Mouse (Mus musculus) urinary bladder, postnatal 25 days (tissue): ENCODE data around the gene Mmp11.
"Not testable (repeated sequence)": the region's sequence is repeated elsewhere in the genome, so short reads cannot be mapped to it uniquely, and the experiment has no call there.

Source experiments
- DNase-seq: peaks from one replicate; pipeline ENCODE4 v3.0.0; 2022; ENCODE audit warnings: low spot score

Gene Mmp11

DNA sequence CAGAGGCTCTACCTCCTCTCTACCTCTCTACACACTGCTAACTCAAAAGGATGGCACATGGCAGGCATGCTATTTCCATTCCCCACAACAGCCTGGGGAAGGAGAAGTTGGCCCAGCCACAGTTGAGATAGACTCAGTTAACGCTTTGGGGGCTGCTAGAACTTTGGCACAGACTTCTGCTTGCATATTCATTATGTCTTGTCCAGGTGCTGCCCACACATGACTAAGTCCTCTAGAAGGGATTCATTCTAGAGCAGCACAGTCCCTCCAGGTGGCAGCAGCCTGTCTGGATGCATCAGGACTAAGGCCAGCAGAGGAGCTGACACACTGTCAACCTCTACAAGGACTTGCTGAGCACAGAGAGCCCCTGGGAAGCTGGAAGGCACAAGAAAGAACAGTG is 40.1 kb downstream of the Mmp11 start:
- no peak for DNase-seq

DNA sequence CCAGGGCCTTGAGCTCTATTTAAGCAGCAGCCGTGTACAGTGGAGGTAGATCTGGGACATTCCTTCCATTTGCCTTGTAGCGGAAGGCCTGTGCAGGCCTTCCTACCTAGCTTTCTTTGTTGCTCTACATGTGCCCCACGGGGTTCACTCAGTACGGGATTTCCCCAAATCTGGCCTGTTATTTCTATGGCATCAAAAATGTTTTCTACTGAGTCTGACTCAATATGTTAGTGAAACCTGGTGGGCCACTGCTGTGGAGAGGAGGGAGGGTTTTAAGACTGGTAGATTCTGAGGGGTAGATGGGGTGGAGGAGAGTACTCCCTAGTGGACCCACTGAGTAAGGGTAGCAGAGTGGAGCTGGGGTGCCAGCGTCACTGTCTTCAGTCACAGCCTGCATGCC is 40.6 kb downstream of the Mmp11 start:
- DNase-seq: no peak

GRCm38 (mm10) chr10:75894601-75895000 is 41.7 kb downstream of the Mmp11 start:
- DNase-seq: no peak

DNA sequence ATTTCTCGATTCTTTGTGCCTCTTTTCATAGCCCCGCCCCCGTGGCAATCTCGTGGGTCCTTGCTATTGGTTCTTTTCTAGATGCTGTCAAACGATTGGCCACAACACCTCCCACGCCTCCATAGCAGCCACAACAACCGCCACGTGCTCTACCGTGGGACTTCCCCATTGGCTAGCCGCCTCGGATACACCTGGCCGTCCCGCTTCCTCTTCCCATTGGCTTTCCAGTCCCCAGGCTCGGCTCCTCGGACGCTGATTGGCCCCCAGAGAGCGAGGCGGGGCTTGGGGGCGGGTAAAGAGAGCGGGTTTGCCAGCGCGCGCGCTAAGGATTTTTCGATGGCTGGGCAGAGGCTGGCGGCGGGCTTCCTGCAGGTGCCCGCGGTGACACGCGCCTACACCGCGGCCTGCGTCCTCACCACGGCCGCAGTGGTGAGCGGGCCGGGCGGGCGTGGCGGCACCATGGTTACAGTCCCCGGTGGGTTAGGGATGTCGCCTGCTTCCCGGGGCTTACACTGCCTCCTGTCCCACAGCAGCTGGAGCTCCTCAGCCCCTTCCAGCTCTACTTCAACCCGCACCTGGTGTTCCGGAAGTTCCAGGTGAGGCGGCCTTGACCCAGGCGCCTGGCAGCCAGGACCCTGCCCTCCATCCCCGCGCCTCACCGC is 43.1 kb downstream of the Mmp11 start, which contains the start of gene Derl3:
TSS of gene Derl3 (plus strand) at position 325 of the 662 bp plus-strand sequence.
- DNase-seq: peak; percentile 80

DNA sequence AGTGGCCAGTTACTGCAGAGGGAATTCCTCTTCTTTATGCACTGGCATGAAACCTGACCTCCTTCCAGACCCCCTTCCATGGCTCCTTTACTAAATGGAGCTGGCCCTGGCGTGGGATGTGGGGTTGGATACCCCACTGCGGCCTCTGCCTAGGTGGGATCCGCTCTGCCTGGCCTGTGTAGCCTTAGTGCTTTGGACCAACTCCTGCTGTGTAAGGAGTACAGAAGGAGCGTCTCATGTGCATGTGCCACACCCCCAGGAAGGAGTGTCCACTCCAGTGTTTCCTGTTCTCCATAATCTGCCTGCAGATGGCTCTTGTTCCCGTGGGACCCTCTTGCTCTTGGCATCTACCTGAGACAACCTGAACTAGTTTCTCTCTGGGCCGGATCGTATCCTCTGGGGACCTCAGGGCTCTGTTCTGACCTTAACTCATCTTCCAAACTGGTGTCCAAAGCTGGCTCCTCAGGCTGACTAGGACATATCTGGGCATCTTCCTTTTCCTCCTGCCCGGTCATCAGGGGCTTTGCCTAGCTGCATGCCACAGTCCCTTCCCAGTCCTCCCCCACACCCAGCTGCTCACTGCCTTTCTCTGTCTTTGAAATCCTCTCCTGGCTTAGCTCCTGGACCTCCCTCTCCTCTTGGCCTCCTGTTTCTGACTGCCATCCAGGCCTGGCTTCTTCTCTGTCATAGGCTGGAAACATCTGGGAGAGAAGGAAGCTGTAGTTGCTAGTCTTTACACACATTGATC is 46.7 kb downstream of the Mmp11 start:
- no peak for DNase-seq

DNA sequence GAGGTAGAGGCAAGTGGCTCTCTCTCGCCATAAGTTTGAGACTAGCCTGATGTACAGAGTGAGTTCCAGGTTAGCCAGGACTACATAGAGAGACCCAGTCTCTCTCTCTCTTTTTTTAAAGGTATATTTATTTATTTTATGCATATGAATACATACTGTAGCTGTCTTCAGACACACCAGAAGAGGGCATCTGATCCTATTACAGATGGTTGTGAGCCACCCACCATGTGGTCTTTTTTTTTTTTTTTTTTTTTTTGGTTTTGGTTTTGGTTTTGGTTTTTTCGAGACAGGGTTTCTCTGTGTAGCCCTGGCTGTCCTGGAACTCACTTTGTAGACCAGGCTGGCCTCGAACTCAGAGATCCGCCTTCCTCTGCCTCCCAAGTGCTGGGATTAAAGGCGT is 48.8 kb downstream of the Mmp11 start:
- DNase-seq: not testable (repeated sequence)

DNA sequence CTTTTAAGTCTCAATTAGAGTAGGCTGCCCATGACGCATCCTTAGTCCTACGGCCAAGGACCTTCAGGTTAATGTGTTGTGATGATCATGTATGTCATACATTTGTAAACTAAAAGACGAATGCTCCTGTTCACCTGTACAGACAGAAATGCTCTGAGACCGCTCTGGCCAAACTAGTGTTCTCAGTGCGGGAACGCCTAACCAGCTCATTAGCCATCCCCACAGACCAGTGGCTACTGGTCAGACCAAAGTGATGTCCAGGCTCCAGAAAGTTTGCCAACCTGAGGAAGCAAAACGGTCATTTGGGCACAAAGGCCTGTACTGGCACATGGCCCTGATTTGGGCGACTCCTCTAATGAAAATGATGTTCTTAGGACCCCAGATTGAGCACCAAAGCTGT is 51.6 kb downstream of the Mmp11 start:
- DNase-seq: no peak

GRCm38 (mm10) chr10:75883232-75883552 is 53.1 kb downstream of the Mmp11 start:
- DNase-seq: peak; percentile 65

DNA sequence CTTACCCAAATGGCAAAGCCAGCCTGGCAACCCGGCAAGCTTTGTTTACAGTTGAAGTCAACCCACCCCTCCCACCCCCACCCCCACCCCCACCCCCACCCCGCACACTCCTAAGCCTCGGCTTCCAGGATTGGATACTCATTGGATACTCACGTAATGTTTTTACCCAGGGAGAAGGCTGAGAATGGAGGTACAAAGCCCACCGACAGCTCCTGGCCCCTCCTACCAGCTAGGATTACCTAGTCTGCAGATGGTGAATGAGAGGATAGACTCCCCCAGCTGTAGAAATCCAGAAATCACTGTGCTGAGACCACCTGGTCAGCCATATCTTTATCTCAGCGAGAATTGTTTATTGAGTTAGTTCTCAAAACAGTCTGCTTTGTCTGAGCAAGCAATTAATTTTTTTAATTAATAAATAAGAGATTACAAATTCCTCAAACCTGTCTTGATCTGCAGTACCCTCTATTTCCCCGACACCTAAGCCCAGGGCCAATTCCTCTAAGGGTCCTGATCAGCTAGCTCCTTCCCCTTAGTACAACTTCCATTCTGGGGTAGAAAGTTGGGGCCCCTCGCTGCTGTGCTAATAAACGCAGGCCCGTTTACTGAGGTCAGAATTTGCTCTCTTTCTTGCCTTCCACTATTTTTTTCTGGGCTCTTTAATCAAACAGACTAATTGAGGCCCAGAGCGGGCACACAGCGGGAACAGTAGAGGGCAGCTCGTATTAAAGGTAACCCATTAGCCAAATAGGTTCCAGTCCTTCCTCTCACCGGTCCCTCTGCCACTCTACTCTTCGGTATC is 53.7 kb downstream of the Mmp11 start:
- no peak for DNase-seq

DNA sequence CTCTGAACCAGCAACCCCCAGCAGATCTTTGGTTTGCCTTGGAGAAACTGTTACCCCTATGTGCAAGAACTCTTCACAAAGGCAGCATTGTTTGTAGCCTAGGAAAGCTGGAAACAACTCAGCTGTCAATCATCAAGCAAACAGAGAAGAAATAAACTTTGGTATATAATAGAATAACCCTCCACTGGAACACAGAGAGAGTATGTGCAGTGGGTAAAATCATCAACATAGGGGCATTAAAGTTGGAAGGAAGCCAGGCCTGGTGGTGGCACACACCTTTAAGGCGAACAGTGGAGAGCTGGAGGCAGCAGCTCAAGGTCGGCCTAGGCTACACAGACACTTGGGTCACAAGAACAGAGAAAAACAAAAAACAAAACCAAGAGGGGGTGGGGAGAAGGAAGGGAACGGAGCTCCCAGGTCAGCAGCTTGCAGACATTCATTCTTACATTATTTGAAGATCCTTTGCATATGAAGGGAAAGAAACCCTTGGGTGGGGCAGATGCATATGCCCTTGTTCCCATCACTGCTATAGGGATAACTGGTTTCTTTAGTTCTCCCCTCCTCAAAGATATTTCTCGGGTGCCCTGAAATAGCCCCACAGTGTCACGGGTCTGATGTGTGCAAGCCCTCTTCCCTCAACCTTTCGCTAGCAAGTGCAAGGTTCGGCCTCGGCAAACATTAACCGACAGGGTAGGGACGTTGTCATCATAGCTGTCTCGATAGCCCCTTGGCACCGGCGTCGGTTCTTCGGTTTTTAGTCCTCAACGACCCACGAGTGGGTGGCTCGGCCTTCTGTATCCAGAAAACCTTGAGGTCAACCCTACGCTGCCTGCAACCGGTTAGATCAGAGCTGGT is 54.5 kb downstream of the Mmp11 start:
- DNase-seq: no peak

DNA sequence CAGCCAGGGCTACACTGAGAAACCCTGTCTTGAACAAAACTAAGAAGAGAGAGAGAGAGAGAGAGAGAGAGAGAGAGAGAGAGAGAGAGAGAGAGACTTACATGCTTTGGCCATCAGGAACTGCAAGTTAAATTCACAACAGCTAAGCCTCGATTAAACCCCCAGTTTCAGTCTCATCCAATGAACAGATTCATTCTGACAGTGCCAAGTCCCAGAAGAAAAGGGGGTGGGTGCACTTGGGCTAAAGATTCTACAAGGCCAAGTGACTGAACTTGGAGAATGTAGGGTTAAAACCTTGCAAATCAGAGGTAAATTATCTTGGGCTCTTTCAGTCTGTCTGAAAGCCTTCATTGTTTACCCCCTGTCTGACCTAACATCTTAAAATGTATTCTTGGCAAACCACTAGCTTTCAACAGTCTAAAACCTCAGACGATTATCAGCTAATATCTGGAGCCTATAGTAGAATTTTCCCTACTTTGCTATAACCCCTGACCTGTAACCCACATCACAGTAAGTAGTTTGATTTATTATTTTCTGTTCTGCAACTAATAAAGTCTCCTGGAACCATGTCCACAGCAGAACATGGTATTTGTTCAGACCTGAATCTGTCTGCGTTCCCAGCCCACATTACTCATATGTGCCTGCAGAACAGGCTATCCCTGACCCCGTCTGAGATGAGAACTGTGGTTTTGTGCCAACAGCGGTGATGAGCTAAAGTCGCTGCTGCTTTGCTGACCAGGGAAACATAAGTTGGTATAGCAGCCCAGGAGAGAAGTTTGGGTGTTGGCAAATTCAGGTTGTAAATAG is 55.3 kb downstream of the Mmp11 start:
- DNase-seq: no peak

GRCm38 (mm10) chr10:75880351-75880750 is 55.9 kb downstream of the Mmp11 start:
- DNase-seq: no peak

DNA sequence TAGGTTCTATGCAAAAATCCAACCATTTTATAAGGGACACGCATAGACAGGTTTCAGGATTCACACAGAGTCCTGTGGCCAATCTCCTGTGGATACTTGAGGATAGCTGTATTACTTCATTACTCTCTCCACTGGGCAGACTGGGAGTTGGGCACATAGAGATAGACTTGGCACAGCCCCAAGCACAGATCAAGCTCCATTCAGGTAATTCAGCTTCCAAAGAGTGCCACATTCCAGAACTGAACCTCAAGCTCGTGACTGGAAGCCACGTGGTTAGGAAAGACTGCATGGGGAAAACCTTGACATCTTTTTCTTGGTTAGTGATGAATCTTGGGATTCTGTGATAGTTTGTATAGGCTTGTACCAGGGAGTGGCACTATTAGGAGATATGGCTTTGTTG is 57.5 kb downstream of the Mmp11 start:
- DNase-seq: no peak

DNA sequence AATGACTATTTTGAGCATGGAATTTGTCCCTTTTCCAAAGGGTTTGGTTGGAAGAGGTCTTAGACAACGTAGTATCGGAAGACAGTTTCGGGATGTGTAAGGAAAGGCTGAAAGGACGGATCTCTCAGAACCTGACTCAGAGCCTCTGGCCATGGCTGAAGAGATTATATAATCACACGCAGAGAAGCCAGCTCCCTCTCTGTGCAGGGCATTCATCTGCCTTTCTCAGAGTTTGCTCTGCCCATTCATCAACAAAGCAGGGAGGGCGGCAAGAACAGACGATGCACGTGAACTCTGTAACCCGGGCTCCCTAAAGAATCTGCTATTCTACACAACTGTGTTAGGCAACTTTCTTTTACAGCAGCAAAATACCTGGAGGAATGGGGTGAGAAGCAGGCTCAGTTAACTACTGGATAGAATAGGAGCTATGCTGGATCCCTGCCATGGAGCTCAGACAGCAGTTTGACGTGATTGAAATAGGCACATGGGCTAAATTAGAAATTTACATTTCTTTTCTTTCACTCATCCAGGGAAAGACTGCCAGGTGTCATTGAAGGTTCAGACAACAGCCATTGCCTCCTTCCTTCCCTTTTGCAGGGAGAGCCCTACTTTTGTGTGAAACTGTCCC is 62.6 kb downstream of the Mmp11 start:
- no peak for DNase-seq
